Mouse (Mus musculus): ENCODE data around the gene Dynll1. TPM values are rescaled to one million over a fixed set of nuclear protein-coding genes. Genes with fewer than 3 reads are reported as not detected.

The Dynll1 gene
- polyA plus RNA-seq, 1 experiment, result 690 TPM

DNA sequence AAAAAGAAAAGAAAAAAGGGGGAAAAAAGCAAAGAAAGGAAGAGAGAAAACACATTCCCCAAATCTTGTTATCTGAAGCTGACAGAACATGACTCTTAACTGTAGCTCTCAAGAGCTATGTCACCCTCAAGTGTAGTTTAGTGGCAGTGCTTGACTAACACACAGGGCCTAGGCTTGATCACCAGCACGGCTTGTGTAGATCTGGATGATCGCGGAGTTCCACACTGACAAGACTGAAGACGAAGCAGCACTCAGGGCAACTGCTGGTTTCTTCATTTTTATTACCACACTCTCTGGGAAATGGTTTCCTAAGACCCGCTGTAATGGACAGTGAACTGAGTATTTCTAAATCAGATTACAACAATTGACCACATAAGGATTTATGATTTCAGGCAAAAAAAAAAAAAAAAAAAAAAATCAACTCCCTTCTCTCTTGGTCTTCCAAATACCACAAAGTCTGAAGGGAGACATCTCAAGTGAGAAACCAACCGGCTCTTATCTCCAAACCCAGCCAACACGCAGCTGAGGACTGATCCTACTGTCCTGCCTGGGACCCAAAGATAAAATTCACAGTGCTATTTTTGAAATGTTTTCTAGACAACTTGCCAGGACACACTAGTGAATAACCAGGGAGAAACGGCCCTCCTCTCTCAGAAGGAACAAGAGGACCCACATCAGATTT is 33.9 kb downstream of the Dynll1 start:
- no peak for TF ChIP-seq MYOD1 (IDR thresholded peaks at IDR 0.05; ENCODE audit: control insufficient read depth, insufficient read length, low read depth)
- TF ChIP-seq MAX (IDR thresholded peaks at IDR 0.05), result no peak
- TF ChIP-seq USF1 (IDR thresholded peaks at IDR 0.05; ENCODE audit: low read depth), result no peak
- no peak for TF ChIP-seq FOSL1 (IDR thresholded peaks at IDR 0.05; ENCODE audit: insufficient read depth, low read length, poor library complexity, severe bottlenecking)
- TF ChIP-seq MYOG (IDR thresholded peaks at IDR 0.05; ENCODE audit: control insufficient read depth, extremely low read depth, insufficient read length), result no peak
- TF ChIP-seq CTCF (IDR thresholded peaks at IDR 0.05; ENCODE audit: control insufficient read depth, insufficient read depth, insufficient read length), result no peak
- TF ChIP-seq CEBPB (IDR thresholded peaks at IDR 0.05; ENCODE audit: low read depth), result no peak
- Histone ChIP-seq H3K27me3 (ENCODE audit: control insufficient read depth, insufficient read depth, insufficient read length) (no peaks in the 10 kb centered on the region), H3K36me3 (ENCODE audit: control insufficient read depth, insufficient read depth) (peaks cover 32% of the 10 kb centered on the region)

DNA sequence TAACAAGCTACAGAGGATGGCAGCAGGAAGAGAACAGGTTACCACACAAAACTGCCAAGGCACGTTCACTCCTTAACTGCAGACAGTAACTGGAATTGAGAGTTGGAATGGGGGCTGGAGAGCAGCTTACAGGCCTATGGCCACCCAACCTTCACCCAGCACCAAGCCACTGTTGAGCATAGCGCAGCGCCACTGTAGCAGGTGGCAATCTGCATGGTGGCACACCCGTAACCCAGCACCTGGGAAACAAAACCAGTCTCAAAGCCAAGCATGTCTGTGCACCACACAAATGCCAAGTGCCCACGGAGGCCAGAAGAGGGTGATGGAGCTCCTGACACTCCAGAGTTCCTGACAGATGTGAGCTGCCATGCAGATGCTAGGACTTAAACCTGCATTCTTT is 34.5 kb downstream of the Dynll1 start:
- H3K4me3 ChIP-seq (ENCODE audit: insufficient read depth, poor library complexity, severe bottlenecking), result no peak overlapping the region
- H3K79me3 ChIP-seq (ENCODE audit: low read depth), result peaks cover 89% of the 10 kb centered on the region
- TF ChIP-seq CTCF (IDR thresholded peaks at IDR 0.05; ENCODE audit: control insufficient read depth, insufficient read depth, insufficient read length), result no peak
- TF ChIP-seq FOSL1 (IDR thresholded peaks at IDR 0.05; ENCODE audit: insufficient read depth, low read length, poor library complexity, severe bottlenecking), result no peak
- no peak for TF ChIP-seq MYOD1 (IDR thresholded peaks at IDR 0.05; ENCODE audit: control insufficient read depth, insufficient read length, low read depth)
- no peak for TF ChIP-seq MYOG (IDR thresholded peaks at IDR 0.05; ENCODE audit: control insufficient read depth, extremely low read depth, insufficient read length)
- TF ChIP-seq CEBPB (IDR thresholded peaks at IDR 0.05; ENCODE audit: low read depth), result no peak
- no peak for TF ChIP-seq USF1 (IDR thresholded peaks at IDR 0.05; ENCODE audit: low read depth)
- no peak for TF ChIP-seq MAX (IDR thresholded peaks at IDR 0.05)
- peaks cover 32% of the 10 kb centered on the region for H3K36me3 ChIP-seq (ENCODE audit: control insufficient read depth, insufficient read depth)
- no peak overlapping the region for H3ac ChIP-seq (ENCODE audit: control insufficient read depth, insufficient read length, low read depth)
- peaks cover 100% of the 10 kb centered on the region for H3K79me2 ChIP-seq (ENCODE audit: control insufficient read depth, insufficient read depth)
- H3K27me3 ChIP-seq (ENCODE audit: control insufficient read depth, insufficient read depth, insufficient read length), result no peaks in the 10 kb centered on the region

More for the DNA sequence above, 33.9 kb downstream of the Dynll1 start:
- peaks cover 89% of the 10 kb centered on the region for H3K79me3 ChIP-seq (ENCODE audit: low read depth)
- no peak overlapping the region for H3ac ChIP-seq (ENCODE audit: control insufficient read depth, insufficient read length, low read depth)
- no peak overlapping the region for H3K4me3 ChIP-seq (ENCODE audit: insufficient read depth, poor library complexity, severe bottlenecking)
- H3K79me2 ChIP-seq (ENCODE audit: control insufficient read depth, insufficient read depth), result peaks cover 100% of the 10 kb centered on the region

DNA sequence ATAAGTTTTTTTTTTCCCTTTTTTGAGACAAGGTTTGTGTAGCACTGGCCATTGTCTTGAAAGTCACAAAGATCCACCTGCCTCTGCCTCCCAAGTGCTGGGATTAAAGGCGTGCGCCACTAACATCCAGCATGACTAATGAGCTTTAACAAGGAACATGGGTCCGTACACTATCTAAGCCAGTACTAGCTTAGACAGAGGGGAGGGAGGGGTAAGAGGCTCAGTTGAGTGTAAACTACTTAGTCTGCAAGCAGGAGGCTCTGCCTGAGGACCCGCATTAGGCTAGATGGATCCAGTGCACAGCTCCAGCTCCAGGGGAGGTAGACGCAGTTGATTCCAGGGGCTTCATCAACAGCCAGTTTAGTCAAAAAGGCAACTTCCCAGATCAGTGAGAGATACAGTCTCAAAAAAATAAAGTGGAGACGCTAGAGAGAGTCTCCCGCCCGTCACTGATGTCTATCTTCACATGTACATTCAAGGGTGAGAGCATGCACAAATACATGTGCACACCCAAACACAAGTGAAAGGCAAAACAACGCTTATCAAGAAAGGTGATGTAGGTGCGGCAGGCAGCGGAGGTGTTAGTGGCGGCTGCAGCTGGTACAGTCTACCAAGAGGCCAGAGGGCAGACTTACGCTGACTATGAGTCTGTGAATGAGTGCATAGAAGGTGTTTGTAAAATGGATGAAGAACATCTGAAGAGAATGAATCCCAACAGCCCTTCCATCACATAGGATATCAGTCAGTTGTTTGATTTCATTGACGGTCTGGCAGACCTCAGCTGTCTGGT is 38.1 kb downstream of the Dynll1 start:
- H3K79me3 ChIP-seq (ENCODE audit: low read depth), result peaks cover 58% of the 10 kb centered on the region
- TF ChIP-seq CTCF (IDR thresholded peaks at IDR 0.05; ENCODE audit: control insufficient read depth, insufficient read depth, insufficient read length) (no peak), MAX (IDR thresholded peaks at IDR 0.05) (no peak), USF1 (IDR thresholded peaks at IDR 0.05; ENCODE audit: low read depth) (no peak), CEBPB (IDR thresholded peaks at IDR 0.05; ENCODE audit: low read depth) (no peak), FOSL1 (IDR thresholded peaks at IDR 0.05; ENCODE audit: insufficient read depth, low read length, poor library complexity, severe bottlenecking) (no peak), MYOG (IDR thresholded peaks at IDR 0.05; ENCODE audit: control insufficient read depth, extremely low read depth, insufficient read length) (no peak), MYOD1 (IDR thresholded peaks at IDR 0.05; ENCODE audit: control insufficient read depth, insufficient read length, low read depth) (no peak)
- no peak overlapping the region for H3K4me3 ChIP-seq (ENCODE audit: insufficient read depth, poor library complexity, severe bottlenecking)
- H3K27me3 ChIP-seq (ENCODE audit: control insufficient read depth, insufficient read depth, insufficient read length), result no peaks in the 10 kb centered on the region
- H3K36me3 ChIP-seq (ENCODE audit: control insufficient read depth, insufficient read depth), result peaks cover 33% of the 10 kb centered on the region
- H3K79me2 ChIP-seq (ENCODE audit: control insufficient read depth, insufficient read depth), result peaks cover 75% of the 10 kb centered on the region
- no peak overlapping the region for H3ac ChIP-seq (ENCODE audit: control insufficient read depth, insufficient read length, low read depth)

DNA sequence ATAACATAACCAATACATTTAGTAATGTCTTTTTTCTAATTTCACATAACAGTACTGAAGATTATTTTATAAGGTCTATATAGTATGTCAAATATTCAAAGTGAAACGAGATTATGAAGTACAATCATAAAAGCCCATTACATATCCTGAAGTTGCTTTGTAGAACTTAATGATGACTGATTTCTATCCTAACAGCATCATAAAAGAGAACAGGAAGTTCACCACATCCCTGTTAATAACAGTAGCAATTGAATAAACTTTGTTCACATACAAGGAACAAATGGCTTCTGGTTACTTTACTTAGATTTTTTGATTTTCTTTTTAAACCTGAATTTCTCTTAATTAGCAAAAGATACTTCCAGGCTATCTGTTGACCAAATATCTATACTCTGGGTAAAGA is 38.9 kb downstream of the Dynll1 start:
- no peak overlapping the region for H3ac ChIP-seq (ENCODE audit: control insufficient read depth, insufficient read length, low read depth)
- H3K4me3 ChIP-seq (ENCODE audit: insufficient read depth, poor library complexity, severe bottlenecking), result no peak overlapping the region
- H3K79me2 ChIP-seq (ENCODE audit: control insufficient read depth, insufficient read depth), result peaks cover 67% of the 10 kb centered on the region
- H3K27me3 ChIP-seq (ENCODE audit: control insufficient read depth, insufficient read depth, insufficient read length), result no peaks in the 10 kb centered on the region
- peaks cover 51% of the 10 kb centered on the region for H3K79me3 ChIP-seq (ENCODE audit: low read depth)
- H3K36me3 ChIP-seq (ENCODE audit: control insufficient read depth, insufficient read depth), result peaks cover 38% of the 10 kb centered on the region
- TF ChIP-seq USF1 (IDR thresholded peaks at IDR 0.05; ENCODE audit: low read depth), result no peak
- no peak for TF ChIP-seq MYOD1 (IDR thresholded peaks at IDR 0.05; ENCODE audit: control insufficient read depth, insufficient read length, low read depth)
- TF ChIP-seq MYOG (IDR thresholded peaks at IDR 0.05; ENCODE audit: control insufficient read depth, extremely low read depth, insufficient read length), result no peak
- no peak for TF ChIP-seq MAX (IDR thresholded peaks at IDR 0.05)
- no peak for TF ChIP-seq CEBPB (IDR thresholded peaks at IDR 0.05; ENCODE audit: low read depth)
- TF ChIP-seq FOSL1 (IDR thresholded peaks at IDR 0.05; ENCODE audit: insufficient read depth, low read length, poor library complexity, severe bottlenecking), result no peak
- TF ChIP-seq CTCF (IDR thresholded peaks at IDR 0.05; ENCODE audit: control insufficient read depth, insufficient read depth, insufficient read length), result no peak

DNA sequence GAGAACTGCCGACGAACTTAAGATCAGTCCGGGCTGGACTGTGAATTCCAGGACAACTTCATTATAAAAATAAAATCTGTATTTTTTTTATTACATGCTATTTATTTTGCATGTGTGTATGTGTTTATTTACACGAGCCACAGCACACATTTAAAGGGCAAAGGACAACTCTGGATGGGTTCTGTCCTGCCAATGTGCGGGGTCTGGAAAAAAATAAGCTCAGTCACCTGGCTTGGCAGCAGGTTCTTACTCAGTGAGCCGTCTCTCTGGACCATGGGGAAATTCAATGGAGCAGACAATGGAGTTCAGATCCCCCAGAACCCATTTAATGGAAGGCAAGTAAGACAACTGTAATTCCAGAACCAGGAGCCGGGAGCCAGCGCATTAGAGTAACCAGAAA is 39.7 kb downstream of the Dynll1 start:
- H3K36me3 ChIP-seq (ENCODE audit: control insufficient read depth, insufficient read depth), result peaks cover 46% of the 10 kb centered on the region
- H3K27me3 ChIP-seq (ENCODE audit: control insufficient read depth, insufficient read depth, insufficient read length), result no peaks in the 10 kb centered on the region
- H3K4me3 ChIP-seq (ENCODE audit: insufficient read depth, poor library complexity, severe bottlenecking), result no peak overlapping the region
- TF ChIP-seq MYOG (IDR thresholded peaks at IDR 0.05; ENCODE audit: control insufficient read depth, extremely low read depth, insufficient read length), result no peak
- peaks cover 59% of the 10 kb centered on the region for H3K79me2 ChIP-seq (ENCODE audit: control insufficient read depth, insufficient read depth)
- no peak overlapping the region for H3ac ChIP-seq (ENCODE audit: control insufficient read depth, insufficient read length, low read depth)
- peaks cover 44% of the 10 kb centered on the region for H3K79me3 ChIP-seq (ENCODE audit: low read depth)
